Mouse (Mus musculus) kidney, embryonic 14.5 days (tissue): ENCODE measurements around the gene Epop. TPM values are rescaled to one million over a fixed set of nuclear protein-coding genes. Genes with fewer than 3 reads are reported as not detected.

ENCODE experiments used
- ATAC-seq: fragments of 200-750 bp; cut with Nextera tagmentation; 2 replicates; pipeline ENCODE4 v1.8.0; 2017; ENCODE audit warnings: moderate number of reproducible peaks, mild to moderate bottlenecking, moderate TSS enrichment, moderate library complexity; ENCODE audit not compliant: low FRiP score, low TSS enrichment
- H3K27ac ChIP-seq: fragments of 300-500 bp; sonication (generic); 2 replicates; pipeline ENCODE4 v1.5.1; 2014; ENCODE audit warnings: low read depth, mild to moderate bottlenecking, low read length, moderate library complexity, mixed read lengths
- H3K27me3 ChIP-seq: fragments of 300-500 bp; sonication (generic); 2 replicates; pipeline ENCODE4 v1.6.1; 2014; ENCODE audit warnings: mild to moderate bottlenecking, low read length; ENCODE audit not compliant: control insufficient read depth, insufficient read depth
- H3K36me3 ChIP-seq: fragments of 300-500 bp; sonication (generic); 2 replicates; pipeline ENCODE4 v1.6.1; 2014; ENCODE audit warnings: low read length, mixed read lengths; ENCODE audit not compliant: control insufficient read depth, insufficient read depth
- H3K4me1 ChIP-seq: fragments of 300-500 bp; sonication (generic); 2 replicates; pipeline ENCODE4 v1.6.1; 2014; ENCODE audit warnings: low read length, mixed read lengths; ENCODE audit not compliant: control insufficient read depth, insufficient read depth
- H3K4me2 ChIP-seq: fragments of 300-500 bp; sonication (generic); replicated peaks from 2 replicates; pipeline ENCODE4 v1.6.1; 2014; ENCODE audit warnings: low read depth, mild to moderate bottlenecking, low read length
- H3K4me3 ChIP-seq: fragments of 300-500 bp; sonication (generic); 2 replicates; pipeline ENCODE4 v1.5.1; 2014; ENCODE audit warnings: mild to moderate bottlenecking, low read length
- H3K9ac ChIP-seq: fragments of 300-500 bp; sonication (generic); 2 replicates; pipeline ENCODE4 v1.6.1; 2014; ENCODE audit warnings: low read depth, mild to moderate bottlenecking, low read length, moderate library complexity
- H3K9me3 ChIP-seq: fragments of 300-500 bp; sonication (generic); 2 replicates; pipeline ENCODE4 v1.6.1; 2016; ENCODE audit warnings: low read length; ENCODE audit not compliant: control insufficient read depth
- WGBS: fragments of 180-500 bp; shearing (Covaris S2); extraction: QIAGEN DNeasy Blood & Tissue Kit; methylation state at CpG from one replicate; pipeline ENCODE4 v1.1.7; 2014; 5-methylcytosine and 5-hydroxymethylcytosine counted together
- polyA plus RNA-seq: library from polyadenylated mRNA; unstranded; fragments of >200 nt; fragmentation: Nextera tagmentation; extraction: Ambion mirVana; gene quantifications from 2 replicates; pipeline ENCODE4 v1.2.1, GENCODE M21; 2014

Epop gene
- polyA plus RNA-seq, 1 experiment from 2014 or later: 6.9 TPM

DNA sequence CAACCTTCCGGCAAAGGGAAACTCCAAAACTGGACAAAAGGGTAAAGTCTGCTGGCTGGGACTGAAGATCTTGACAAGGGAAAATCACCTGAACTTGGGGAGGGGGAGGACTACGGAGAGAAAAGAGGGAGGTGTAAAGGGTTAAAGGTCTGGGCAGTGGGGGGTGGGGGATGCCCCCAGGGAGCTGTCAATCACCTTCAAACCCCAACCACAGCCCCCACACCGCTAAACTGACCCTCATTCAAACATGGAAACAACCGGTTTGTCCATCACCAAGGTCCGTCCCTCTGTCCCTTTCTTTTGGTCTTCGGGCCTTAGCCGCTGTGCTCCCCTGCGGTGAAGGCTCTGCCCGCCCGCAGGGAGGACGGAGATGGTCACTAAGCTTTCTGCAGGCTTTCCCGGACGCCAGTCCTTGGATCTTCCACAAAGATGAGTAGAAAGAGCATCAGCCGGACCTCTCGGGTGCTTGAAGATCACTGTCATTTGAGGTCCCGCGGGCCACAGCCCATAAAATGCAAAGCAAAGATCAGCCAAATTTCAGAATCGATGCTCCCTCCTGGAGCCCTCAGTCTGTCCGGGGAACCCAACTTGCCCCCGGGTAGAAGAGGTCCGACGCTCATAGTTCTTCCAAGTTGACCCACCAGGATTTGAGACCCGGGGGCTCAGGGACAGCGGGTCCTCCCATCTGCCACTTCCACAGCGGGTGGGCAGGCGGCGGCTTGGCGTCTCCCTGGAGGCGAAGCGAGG, 1.8 kb downstream of the Epop start:
- WGBS: 3% methylated on average over 30 of the region's 30 CpGs
- Histone ChIP-seq H3K4me1 (peaks cover 34% of the 10 kb centered on the region), H3K9me3 (no peaks in the 10 kb centered on the region), H3K36me3 (no peaks in the 10 kb centered on the region), H3K9ac (peak overlapping the region; percentile 80; the same call in 1 of the 2 replicates), H3K4me3 (peak overlapping the region; percentile 75), H3K27me3 (peaks cover 73% of the 10 kb centered on the region), H3K27ac (no peak overlapping the region), H3K4me2 (peak overlapping the region; percentile 90)
- no peak for ATAC-seq

DNA sequence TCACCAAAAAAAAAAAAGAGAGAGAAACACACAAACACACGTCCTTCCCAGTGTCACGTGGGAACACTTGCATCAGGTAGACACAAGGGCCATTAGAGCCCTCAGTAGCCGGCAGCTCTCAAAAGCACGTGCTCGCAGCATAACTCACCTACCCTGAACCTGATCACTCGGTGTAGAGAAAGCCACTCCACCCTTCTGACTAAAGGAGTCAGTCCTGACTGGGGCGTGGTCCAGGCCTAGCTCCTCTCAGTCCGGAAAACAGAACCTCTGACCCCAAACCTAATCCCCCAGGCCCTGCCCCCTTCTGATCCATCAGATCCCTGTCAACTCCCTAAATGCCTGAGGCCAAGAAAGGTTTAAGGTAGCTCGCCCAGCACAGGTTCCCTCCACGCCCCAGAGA, 2.7 kb downstream of the Epop start:
- peak overlapping the region; percentile 75; the same call in 1 of the 2 replicates for H3K4me3 ChIP-seq
- H3K27me3 ChIP-seq: peaks cover 73% of the 10 kb centered on the region
- no peak for ATAC-seq
- H3K27ac ChIP-seq: no peak overlapping the region
- no peaks in the 10 kb centered on the region for H3K9me3 ChIP-seq
- no peaks in the 10 kb centered on the region for H3K36me3 ChIP-seq
- peak overlapping the region; percentile 90; the same call in 1 of the 2 replicates for H3K4me2 ChIP-seq
- H3K4me1 ChIP-seq: peaks cover 34% of the 10 kb centered on the region
- 6% methylated on average over 10 of the region's 10 CpGs for WGBS
- no peak overlapping the region for H3K9ac ChIP-seq

DNA sequence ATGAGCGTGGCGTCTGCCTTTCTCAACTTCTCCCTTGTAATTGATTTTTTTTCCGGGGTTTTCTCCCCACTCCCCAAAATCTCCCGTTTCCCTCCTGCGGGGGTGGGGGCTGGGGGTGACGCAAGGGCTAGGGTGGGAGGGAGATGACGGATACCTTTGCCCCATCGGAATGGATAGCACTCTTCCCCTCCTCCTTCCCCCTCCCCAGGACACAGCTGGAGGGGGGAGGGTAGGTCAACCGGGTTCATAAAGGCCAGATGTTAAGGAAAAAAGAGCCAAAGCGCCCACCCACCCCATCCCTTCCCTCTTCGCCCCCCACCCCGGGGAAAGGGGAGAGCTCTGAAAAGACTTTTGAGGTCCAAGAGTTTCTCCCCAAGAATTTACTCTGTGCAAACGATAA, 3.1 kb downstream of the Epop start:
- no peak overlapping the region for H3K4me3 ChIP-seq
- no peaks in the 10 kb centered on the region for H3K9me3 ChIP-seq
- 7% methylated on average over 13 of the region's 13 CpGs for WGBS
- no peak overlapping the region for H3K9ac ChIP-seq
- no peaks in the 10 kb centered on the region for H3K36me3 ChIP-seq
- H3K27ac ChIP-seq: no peak overlapping the region
- no peak for ATAC-seq
- peaks cover 34% of the 10 kb centered on the region for H3K4me1 ChIP-seq
- no peak overlapping the region for H3K4me2 ChIP-seq
- peaks cover 70% of the 10 kb centered on the region for H3K27me3 ChIP-seq

DNA sequence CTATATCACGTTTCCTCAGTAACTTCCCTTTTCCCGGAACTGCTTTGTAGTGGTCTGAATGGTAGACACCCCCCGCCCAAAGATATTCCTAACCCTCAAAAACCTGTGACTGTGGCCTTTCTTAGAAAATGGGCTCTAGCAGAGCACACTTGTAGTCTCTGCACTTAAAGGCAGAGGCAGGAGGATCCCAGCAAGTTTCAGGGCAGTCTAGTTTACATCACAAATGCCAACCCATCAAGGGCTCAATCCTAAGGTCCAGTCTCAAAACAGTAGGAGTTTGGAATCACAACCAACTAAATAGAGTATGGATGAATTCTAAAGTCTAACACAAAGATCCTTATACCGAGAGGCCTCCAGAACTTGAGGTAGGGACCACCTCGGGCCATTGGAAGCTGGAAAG, 4.0 kb downstream of the Epop start:
- Histone ChIP-seq H3K9ac (no peak overlapping the region), H3K4me3 (no peak overlapping the region), H3K27ac (no peak overlapping the region), H3K4me2 (no peak overlapping the region), H3K4me1 (peaks cover 29% of the 10 kb centered on the region), H3K9me3 (no peaks in the 10 kb centered on the region), H3K36me3 (no peaks in the 10 kb centered on the region), H3K27me3 (peaks cover 61% of the 10 kb centered on the region)
- ATAC-seq: no peak
- 76% methylated on average over 5 of the region's 5 CpGs for WGBS

DNA sequence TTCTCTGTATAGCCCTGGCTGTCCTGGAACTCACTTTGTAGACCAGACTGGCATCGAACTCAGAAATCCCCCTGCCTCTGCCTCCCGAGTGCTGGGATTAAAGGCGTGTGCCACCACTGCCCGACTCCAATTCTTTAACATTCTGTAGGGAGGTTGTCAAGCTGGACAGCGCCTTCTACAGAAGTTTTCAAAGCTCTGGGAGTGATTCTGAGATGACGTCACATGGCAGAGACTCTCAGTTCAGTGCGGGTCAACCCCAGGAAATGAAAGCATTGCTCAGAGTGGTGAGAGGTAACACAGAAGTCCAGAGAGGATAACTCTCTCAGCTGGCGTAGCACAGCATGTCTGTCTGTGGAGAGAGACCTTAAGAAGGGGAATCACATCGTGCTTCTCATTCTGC, 6.3 kb downstream of the Epop start:
- Histone ChIP-seq H3K9me3 (no peaks in the 10 kb centered on the region), H3K4me3 (no peak overlapping the region), H3K27ac (no peak overlapping the region), H3K4me1 (peaks cover 15% of the 10 kb centered on the region), H3K36me3 (no peaks in the 10 kb centered on the region), H3K27me3 (peaks cover 41% of the 10 kb centered on the region), H3K4me2 (no peak overlapping the region), H3K9ac (no peak overlapping the region)
- WGBS: 59% methylated on average over 9 of the region's 9 CpGs
- no peak for ATAC-seq

DNA sequence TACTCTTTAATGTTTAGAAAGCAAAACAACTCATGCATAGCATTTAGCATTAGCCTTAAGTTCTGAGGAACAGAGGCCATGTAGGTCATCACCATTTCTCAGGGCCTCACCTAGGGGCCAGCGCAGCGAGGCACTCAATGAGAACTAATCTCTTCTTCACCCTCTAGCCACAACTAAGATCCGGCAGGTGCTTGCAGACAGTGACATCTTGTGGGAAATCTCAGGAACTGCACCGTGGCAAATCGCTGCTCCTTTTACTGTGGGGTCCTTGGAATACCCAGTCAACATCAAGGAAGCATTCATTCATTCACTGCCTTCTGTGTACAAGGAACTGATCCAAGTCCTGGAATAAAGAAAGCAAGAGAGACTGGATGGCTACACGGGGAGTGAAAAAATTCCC, 7.1 kb downstream of the Epop start:
- peak; percentile 37 for ATAC-seq

DNA sequence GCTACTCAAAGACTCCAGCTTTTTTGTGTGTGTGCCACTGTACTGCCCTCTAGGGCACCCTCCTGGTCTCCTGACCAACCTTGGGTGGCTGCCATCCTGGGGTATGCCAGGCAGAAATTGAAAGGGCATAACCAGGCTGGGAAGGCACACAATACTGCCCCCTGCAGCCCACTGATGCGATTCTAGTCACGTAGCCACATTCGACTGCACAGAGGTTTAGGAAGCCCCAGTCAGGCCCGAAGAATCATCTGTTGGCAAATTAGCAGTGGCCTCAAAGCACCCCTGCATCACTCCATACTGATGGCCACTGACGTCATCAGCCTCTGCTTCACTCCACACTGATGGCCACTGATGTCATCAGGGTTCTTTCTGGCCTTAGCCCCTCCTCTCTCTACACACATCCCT, 10.1 kb downstream of the Epop start:
- H3K4me2 ChIP-seq: no peak overlapping the region
- no peaks in the 10 kb centered on the region for H3K9me3 ChIP-seq
- WGBS: 45% methylated on average over 5 of the region's 5 CpGs
- ATAC-seq: no peak
- no peak overlapping the region for H3K4me3 ChIP-seq
- H3K27ac ChIP-seq: no peak overlapping the region
- no peaks in the 10 kb centered on the region for H3K36me3 ChIP-seq
- H3K27me3 ChIP-seq: peaks cover 17% of the 10 kb centered on the region
- H3K4me1 ChIP-seq: no peaks in the 10 kb centered on the region
- H3K9ac ChIP-seq: no peak overlapping the region

More for the DNA sequence above, 7.1 kb downstream of the Epop start:
- Histone ChIP-seq H3K4me3 (no peak overlapping the region), H3K9ac (no peak overlapping the region), H3K4me2 (no peak overlapping the region), H3K36me3 (no peaks in the 10 kb centered on the region), H3K4me1 (peaks cover 12% of the 10 kb centered on the region), H3K27me3 (peaks cover 34% of the 10 kb centered on the region), H3K9me3 (no peaks in the 10 kb centered on the region), H3K27ac (no peak overlapping the region)
- WGBS: 2% methylated on average over 6 of the region's 6 CpGs

DNA sequence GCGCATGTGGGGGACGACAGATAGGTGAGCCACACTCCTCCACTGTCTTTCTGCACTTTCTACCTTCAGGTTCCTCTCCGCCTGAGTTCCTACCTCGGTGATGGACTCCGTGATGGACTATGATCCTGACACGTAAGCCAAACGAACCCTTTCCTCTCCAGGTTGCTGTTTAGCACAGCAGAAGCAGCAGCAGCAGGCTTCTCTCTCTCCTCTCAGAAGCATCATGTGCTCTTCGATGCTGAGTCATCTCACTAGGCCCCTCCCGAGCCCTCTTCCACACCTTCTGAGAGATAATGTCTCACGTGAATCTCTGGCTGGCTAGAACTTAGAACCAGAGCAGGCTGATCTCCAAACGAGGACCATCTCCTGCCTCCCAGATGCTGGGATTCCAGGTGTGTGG, 11.1 kb downstream of the Epop start:
- ATAC-seq: no peak
- WGBS: 35% methylated on average over 11 of the region's 11 CpGs
- no peak overlapping the region for H3K4me2 ChIP-seq

DNA sequence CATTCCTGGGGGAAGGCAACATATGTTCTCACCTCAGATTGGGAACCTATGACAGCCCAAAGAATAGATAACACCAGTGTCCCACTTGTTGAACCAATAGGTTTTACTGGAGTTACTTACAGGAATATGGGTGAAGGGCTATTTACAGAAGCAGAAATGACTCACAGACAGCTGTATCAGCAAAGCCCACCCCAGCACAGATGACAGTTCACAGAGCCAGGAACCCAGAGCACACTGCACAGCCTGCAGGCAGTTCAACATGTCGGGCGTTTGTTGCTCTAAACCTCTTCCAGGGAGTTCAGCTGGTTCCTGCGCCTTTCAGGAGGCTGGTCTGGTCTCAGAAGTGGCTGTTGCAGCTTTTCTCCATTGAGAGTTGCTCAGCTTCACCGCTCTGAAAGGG, 14.2 kb downstream of the Epop start:
- H3K4me3 ChIP-seq: no peak overlapping the region
- ATAC-seq: no peak
- H3K4me2 ChIP-seq: no peak overlapping the region
- H3K9me3 ChIP-seq: no peaks in the 10 kb centered on the region
- H3K4me1 ChIP-seq: no peaks in the 10 kb centered on the region
- peaks cover 13% of the 10 kb centered on the region for H3K27me3 ChIP-seq
- H3K36me3 ChIP-seq: no peaks in the 10 kb centered on the region
- 87% methylated on average over 4 of the region's 4 CpGs for WGBS
- no peak overlapping the region for H3K9ac ChIP-seq
- H3K27ac ChIP-seq: no peak overlapping the region

More for the DNA sequence above, 11.1 kb downstream of the Epop start:
- no peaks in the 10 kb centered on the region for H3K4me1 ChIP-seq
- no peaks in the 10 kb centered on the region for H3K9me3 ChIP-seq
- no peak overlapping the region for H3K27ac ChIP-seq
- no peak overlapping the region for H3K4me3 ChIP-seq
- H3K9ac ChIP-seq: no peak overlapping the region
- no peaks in the 10 kb centered on the region for H3K36me3 ChIP-seq
- H3K27me3 ChIP-seq: peaks cover 13% of the 10 kb centered on the region
